Mouse (Mus musculus): ENCODE results near the gene Itga2b. TPM values are rescaled to one million over a fixed set of nuclear protein-coding genes. Genes with fewer than 3 reads are reported as not detected.

The Itga2b gene
- total and polyA plus RNA-seq, 2 experiments from 2014 or later = 2.6 to 15.5 TPM

DNA sequence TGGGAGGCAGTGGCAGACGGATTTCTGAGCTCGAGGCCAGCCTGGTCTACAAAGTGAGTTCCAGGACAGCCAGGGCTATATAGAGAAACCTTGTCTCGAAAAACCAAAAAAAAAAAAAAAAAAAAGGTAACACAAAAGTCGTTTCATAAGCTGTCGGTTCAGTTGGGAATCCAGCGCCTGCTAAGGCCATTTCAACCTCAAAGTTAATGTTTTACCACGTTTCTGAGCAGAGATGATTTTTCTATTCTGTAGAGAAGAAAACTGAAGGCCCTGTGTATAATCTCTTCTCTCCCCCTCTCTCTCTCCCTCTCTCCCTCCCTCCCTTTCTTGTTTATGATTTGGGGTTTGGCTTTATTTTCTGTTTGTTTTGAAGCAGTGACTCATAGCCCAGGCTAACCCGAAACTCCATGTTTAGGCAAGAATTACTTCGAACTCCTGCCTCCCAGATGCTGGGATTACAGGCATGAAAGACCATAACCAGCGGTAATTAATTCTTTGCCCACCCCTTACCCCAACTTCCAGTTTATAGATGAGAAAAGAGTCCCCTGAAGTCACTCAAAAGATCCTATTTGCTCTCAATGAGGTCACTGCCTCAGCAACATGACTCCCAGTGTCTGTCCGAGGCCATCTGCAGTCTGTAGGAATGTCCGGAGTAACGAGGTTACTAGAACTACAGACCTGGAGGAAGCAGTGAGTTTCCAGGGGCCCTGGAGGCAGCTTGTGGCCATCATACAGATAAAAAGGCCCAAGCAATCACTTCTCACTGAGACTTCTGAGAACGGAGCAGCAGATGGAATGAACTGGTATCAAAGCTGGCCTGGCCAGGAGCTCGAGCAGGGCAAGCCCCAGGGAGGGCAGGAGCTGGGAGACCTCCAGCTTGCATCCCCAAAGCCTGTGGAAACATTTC is 60.8 kb downstream of the Itga2b start:
- ATAC-seq (ENCODE audit: low FRiP score) = no peak
- DNase-seq (ENCODE audit: low spot score) = no peak
- 44% methylated on average over 15 of the region's 15 CpGs for WGBS
- H3K9me3 ChIP-seq (ENCODE audit: low read length) = no peaks in the 10 kb centered on the region
- no peak overlapping the region for H3K9ac ChIP-seq (replicated peaks; ENCODE audit: low read length, poor library complexity, severe bottlenecking)
- H3K27ac ChIP-seq (ENCODE audit: low read depth, low read length) = no peak overlapping the region
- peaks cover 8% of the 10 kb centered on the region for H3K36me3 ChIP-seq (ENCODE audit: insufficient read depth, low read length)
- peak overlapping the region; percentile 83; the same call in 1 of the 2 replicates for H3K4me3 ChIP-seq (ENCODE audit: low read depth, low read length)
- peaks cover 9% of the 10 kb centered on the region; the same call in 1 of the 2 replicates for H3K4me1 ChIP-seq (ENCODE audit: insufficient read depth, low read length)
- peak overlapping the region; percentile 84 for H3K4me2 ChIP-seq (ENCODE audit: low read depth, low read length, poor library complexity, severe bottlenecking)
- H3K27me3 ChIP-seq (ENCODE audit: insufficient read depth, low read length) = no peaks in the 10 kb centered on the region
- no peak for TF ChIP-seq CTCF (IDR thresholded peaks at IDR 0.05)

DNA sequence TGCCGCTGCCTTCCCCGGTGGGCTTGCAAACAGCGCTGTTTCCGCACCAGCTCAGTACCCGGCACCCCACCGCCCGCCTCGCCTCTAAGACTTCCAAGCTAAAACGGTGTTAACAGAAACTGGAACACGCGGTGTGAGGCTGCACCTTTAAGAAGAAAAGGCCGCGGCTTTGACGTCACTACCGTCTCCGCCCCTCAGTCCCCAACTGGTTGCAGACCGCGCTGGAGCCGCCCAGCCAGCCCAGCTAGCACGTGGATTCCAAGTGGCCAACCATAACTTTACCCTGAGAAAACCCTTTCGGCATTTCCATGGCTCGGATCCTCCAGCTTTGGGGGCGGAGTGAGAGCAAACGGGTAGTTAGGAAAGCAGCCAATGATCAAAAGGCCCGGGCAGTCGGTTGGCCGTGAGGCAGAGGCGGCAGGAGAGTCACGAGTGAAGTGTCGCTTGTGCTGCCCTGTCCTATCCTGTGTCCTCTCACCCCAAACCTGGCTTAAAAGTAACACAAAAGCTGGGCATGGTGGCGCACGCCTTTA is 61.5 kb downstream of the Itga2b start:
- peak; percentile 99 for DNase-seq (ENCODE audit: low spot score)
- peak; percentile 91 for ATAC-seq (ENCODE audit: low FRiP score)
- peaks cover 14% of the 10 kb centered on the region for H3K36me3 ChIP-seq (ENCODE audit: insufficient read depth, low read length)
- peak overlapping the region; percentile 84 for H3K4me2 ChIP-seq (ENCODE audit: low read depth, low read length, poor library complexity, severe bottlenecking)
- no peak overlapping the region for H3K9ac ChIP-seq (replicated peaks; ENCODE audit: low read length, poor library complexity, severe bottlenecking)
- H3K4me1 ChIP-seq (ENCODE audit: insufficient read depth, low read length) = peaks cover 9% of the 10 kb centered on the region; the same call in 1 of the 2 replicates
- whole genome bisulfite sequencing = under 1% methylated on average over 32 of the region's 32 CpGs
- peak overlapping the region; percentile 83 for H3K4me3 ChIP-seq (ENCODE audit: low read depth, low read length)
- no peak for TF ChIP-seq CTCF (IDR thresholded peaks at IDR 0.05)
- peak overlapping the region; percentile 84 for H3K27ac ChIP-seq (ENCODE audit: low read depth, low read length)
- H3K27me3 ChIP-seq (ENCODE audit: insufficient read depth, low read length) = no peaks in the 10 kb centered on the region
- no peaks in the 10 kb centered on the region for H3K9me3 ChIP-seq (ENCODE audit: low read length)

DNA sequence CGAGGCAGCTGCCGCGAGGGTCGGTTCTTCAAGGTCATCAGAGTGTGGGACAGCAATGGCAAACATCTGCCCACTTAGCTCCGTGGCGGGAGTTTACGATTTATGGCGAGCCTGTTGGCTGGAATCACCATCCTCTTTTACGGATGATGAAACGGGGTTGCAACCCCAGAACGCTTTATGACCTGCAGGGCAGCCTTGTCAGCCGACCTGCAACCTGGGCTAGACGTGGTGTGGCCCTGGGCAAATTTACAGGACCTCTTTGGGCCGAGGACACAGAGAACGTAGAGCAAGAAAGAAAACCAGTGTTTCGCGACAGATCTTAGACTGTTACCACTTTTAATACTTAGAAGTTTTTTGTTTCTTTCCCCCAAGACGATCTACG is 62.1 kb downstream of the Itga2b start, which contains the start of gene Slc25a39:
TSS of gene Slc25a39 (minus strand) at position 113 of the 382 bp plus-strand sequence.
- DNase-seq (ENCODE audit: low spot score) = no peak
- no peaks in the 10 kb centered on the region for H3K27me3 ChIP-seq (ENCODE audit: insufficient read depth, low read length)
- peaks cover 9% of the 10 kb centered on the region; the same call in 1 of the 2 replicates for H3K4me1 ChIP-seq (ENCODE audit: insufficient read depth, low read length)
- no peak for ATAC-seq (ENCODE audit: low FRiP score)
- no peak for TF ChIP-seq CTCF (IDR thresholded peaks at IDR 0.05)
- H3K9me3 ChIP-seq (ENCODE audit: low read length) = no peaks in the 10 kb centered on the region
- peak within 1 kb of the TSS; percentile 84 for H3K27ac ChIP-seq (ENCODE audit: low read depth, low read length)
- WGBS = under 1% methylated on average over 19 of the region's 19 CpGs
- H3K4me2 ChIP-seq (ENCODE audit: low read depth, low read length, poor library complexity, severe bottlenecking) = peak within 1 kb of the TSS; percentile 84
- peaks cover 20% of the 10 kb centered on the region for H3K36me3 ChIP-seq (ENCODE audit: insufficient read depth, low read length)
- peak within 1 kb of the TSS; percentile 84 for H3K9ac ChIP-seq (replicated peaks; ENCODE audit: low read length, poor library complexity, severe bottlenecking)
- H3K4me3 ChIP-seq (ENCODE audit: low read depth, low read length) = peak within 1 kb of the TSS; percentile 83

DNA sequence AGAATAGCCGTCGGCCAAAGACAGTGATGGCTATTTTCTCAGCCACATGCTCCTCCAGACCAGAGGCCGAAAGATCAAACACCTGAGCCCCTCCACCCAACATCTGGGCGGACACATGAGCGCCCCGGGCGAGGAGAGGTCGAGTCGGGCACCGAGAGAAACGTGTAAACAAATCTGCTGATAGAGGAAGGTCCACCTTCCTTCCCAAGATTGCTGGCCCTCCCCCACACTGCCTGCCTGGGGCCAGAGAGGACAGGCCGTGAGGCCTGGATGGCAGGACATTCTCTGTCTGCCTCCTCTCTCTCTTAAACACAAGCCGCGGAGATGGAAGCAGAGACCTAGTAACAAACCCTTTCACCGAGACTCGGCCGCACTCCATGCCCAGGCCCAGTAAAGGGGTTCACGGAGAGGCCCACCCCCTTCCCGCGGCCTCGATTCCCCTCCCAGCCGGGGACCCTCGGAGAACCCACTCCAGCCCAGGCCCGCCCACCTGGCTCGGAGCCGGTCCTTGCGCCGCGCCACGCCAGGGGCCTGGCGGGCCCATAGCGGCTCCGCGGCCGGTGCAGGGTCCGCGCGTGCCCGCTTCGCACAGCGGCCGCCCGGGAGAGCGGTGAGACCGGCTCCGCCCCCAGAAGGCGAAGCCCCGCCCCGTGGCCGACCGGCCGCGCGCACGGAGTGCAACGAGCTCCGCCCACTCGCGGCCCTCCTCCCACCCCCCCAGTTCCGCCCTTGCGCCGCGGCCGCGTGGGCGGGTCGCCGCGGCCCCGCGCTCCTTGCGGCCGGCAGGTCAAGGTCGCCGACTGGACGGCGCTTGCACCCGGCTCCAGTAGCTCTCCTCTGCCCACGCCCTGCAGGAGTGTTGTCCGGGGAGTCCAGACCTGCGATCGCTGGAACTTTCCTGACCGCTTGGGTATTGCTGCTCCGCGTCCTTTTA is 62.8 kb downstream of the Itga2b start:
- H3K27me3 ChIP-seq (ENCODE audit: insufficient read depth, low read length) = no peaks in the 10 kb centered on the region
- peaks cover 26% of the 10 kb centered on the region for H3K36me3 ChIP-seq (ENCODE audit: insufficient read depth, low read length)

DNA sequence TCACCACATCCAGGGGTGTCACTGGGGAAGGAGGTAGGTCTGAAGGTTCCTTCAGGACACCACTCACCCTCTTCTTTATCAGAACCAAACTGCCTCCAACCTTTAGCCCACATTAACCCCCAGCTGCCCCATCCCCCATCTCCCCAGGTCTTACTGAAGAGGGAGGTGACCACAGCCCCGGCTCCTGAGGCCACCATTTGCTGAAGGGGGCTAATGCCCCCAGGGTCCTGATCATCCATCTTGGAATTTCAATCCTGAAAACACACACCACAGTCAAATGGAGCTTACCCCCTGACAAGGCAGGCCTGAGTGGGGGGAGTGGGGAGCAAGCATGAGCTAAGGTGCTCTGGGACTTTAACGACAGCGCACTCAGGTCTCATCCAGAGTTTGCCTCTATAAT is 63.5 kb downstream of the Itga2b start:
- ATAC-seq (ENCODE audit: low FRiP score) (no peak), DNase-seq (ENCODE audit: low spot score) (no peak)
- Histone ChIP-seq H3K27me3 (ENCODE audit: insufficient read depth, low read length) (no peaks in the 10 kb centered on the region), H3K4me3 (ENCODE audit: low read depth, low read length) (peak overlapping the region; percentile 83), H3K9me3 (ENCODE audit: low read length) (no peaks in the 10 kb centered on the region), H3K36me3 (ENCODE audit: insufficient read depth, low read length) (peaks cover 34% of the 10 kb centered on the region), H3K4me1 (ENCODE audit: insufficient read depth, low read length) (peaks cover 9% of the 10 kb centered on the region; the same call in 1 of the 2 replicates), H3K9ac (replicated peaks; ENCODE audit: low read length, poor library complexity, severe bottlenecking) (peak overlapping the region; percentile 84), H3K27ac (ENCODE audit: low read depth, low read length) (no peak overlapping the region; the same call in 1 of the 2 replicates), H3K4me2 (ENCODE audit: low read depth, low read length, poor library complexity, severe bottlenecking) (peak overlapping the region; percentile 84)
- TF ChIP-seq CTCF (IDR thresholded peaks at IDR 0.05) = no peak
- WGBS = 12% methylated on average over 3 of the region's 3 CpGs

More for the DNA sequence above, 62.8 kb downstream of the Itga2b start:
- ATAC-seq (ENCODE audit: low FRiP score) (peak; percentile 72), DNase-seq (ENCODE audit: low spot score) (peak; percentile 93)
- Histone ChIP-seq H3K4me2 (ENCODE audit: low read depth, low read length, poor library complexity, severe bottlenecking) (peak overlapping the region; percentile 84), H3K4me3 (ENCODE audit: low read depth, low read length) (peak overlapping the region; percentile 83), H3K27ac (ENCODE audit: low read depth, low read length) (peak overlapping the region; percentile 84), H3K9me3 (ENCODE audit: low read length) (no peaks in the 10 kb centered on the region), H3K9ac (replicated peaks; ENCODE audit: low read length, poor library complexity, severe bottlenecking) (peak overlapping the region; percentile 84), H3K4me1 (ENCODE audit: insufficient read depth, low read length) (peaks cover 9% of the 10 kb centered on the region; the same call in 1 of the 2 replicates)
- TF ChIP-seq CTCF (IDR thresholded peaks at IDR 0.05) = no peak
- WGBS = 0% methylated on average over 68 of the region's 85 CpGs

Data from midbrain, postnatal 0 days (tissue).